Mouse (Mus musculus): ENCODE data around the gene Rps6ka2.

GRCm38 (mm10) chr17:7151446-7152100, 18.3 kb upstream of the Rps6ka2 start:
- TF ChIP-seq CTCF (IDR thresholded peaks at IDR 0.05; ENCODE audit: low read depth) (no peak), EP300 (IDR thresholded peaks at IDR 0.05; ENCODE audit: low read depth) (no peak)

All from heart, postnatal 0 days (tissue).